Mouse (Mus musculus) retina, adult 2 months (tissue): ENCODE results near the gene Tnnc1.
A peak's percentile ranks its signal among the peaks of the same experiment; 100 is the strongest.

Experiments
- DNase-seq: peaks from one replicate; pipeline ENCODE4 v3.0.0-alpha.2; 2012; ENCODE audit warnings: low read depth, low spot score

Tnnc1 gene

GRCm38 (mm10) chr14:31184195-31184594 lies 23.9 kb upstream of the Tnnc1 start:
- DNase-seq = no peak

DNA sequence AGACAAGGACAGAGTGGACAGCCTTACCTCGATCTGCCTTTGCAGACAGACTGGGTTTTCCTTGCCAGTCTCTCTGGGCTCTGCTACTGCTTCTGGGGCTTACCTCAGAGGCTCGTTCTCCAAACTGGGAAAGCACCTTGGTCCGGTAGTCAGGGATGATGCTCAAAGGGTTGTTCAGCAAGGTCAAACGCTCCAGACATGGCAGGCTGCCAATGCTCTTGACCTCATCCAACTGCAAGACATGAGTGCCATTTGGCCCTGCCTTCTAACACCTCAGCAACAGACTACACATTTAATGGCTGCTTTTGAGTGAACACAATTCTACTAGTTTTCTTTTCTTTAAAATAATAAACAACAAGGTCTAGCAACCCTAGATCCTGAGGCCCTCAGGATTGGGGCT lies 21.5 kb upstream of the Tnnc1 start:
- DNase-seq = no peak

DNA sequence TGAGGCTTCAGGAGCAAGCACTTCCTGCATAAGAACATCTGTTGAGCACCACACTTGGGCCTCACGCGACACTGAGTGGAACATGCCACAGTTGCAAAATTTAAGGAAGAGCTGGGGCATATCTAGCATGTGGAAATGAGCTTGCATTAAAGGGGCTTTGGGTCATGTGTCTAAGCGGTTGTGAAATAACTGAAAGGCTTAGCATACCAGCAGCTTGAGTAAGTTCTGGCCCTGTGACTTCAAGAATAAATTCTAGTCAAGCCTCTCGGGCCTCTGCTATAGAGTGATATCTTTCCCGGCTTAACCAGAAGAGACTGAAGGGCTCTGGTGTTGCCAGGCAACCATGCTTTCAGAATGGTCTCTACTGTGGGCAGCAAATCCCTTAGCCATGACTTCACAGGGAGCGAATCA lies 19.3 kb upstream of the Tnnc1 start:
- DNase-seq = no peak

DNA sequence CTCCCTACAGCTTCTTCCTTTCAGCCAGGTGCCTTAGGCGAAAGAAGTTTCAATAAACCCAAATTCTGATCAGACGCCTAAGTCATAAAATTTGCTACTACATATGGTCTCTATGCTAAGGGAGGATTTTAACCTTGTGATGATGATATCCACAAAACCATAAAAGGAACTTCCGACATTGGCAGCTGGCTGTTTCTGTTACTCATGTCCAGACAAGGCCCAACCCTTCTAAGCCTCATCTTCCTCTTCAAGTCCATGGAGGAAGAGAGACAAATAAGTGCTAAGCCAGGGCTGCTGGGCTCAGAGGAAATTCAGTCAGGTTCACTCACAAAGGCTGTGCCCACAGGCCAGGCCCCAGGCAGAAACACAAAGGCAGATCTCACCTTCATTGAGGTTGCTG lies 18.8 kb upstream of the Tnnc1 start:
- no peak for DNase-seq

- no peak for DNase-seq
Observed at GRCm38 (mm10) chr14:31191936-31192335, 16.2 kb upstream of the Tnnc1 start.

DNA sequence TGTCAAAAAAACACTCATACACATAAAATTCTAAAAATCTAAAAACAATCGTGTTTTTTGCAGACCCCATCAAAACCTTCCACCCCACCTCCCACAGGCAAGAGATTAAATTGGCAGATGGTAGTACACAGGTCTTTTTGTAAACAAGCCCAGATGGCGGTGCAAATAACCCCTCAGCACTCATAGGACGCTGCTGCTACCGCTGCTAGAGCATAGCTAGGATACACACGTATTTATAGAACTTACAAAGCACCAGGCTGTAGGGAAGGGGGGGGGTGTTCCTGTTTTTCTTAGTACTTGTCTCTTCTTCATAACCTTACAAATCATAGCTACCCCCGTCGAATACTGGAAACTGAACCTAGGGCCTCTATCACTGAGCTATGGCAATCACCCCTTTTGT lies 14.3 kb upstream of the Tnnc1 start:
- DNase-seq = no peak

DNA sequence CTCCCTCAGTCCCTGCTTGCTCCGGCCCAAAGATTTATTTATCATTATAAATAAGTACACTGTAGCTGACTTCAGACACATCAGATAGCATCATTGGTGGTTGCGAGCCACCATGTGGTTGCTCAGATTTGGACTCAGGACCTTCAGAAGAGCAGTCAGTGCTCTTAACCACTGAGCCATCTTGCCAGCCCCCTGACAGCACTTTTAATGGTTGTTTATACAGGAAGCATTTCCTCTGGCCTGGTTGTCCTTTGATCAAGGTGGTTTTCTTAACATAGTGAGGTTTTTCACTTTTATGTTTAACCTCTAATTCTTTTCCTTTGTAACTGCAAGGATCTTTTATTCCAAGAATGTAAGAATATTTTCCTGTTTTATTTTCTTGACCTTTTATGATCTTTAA lies 13.7 kb upstream of the Tnnc1 start:
- DNase-seq = no peak

DNA sequence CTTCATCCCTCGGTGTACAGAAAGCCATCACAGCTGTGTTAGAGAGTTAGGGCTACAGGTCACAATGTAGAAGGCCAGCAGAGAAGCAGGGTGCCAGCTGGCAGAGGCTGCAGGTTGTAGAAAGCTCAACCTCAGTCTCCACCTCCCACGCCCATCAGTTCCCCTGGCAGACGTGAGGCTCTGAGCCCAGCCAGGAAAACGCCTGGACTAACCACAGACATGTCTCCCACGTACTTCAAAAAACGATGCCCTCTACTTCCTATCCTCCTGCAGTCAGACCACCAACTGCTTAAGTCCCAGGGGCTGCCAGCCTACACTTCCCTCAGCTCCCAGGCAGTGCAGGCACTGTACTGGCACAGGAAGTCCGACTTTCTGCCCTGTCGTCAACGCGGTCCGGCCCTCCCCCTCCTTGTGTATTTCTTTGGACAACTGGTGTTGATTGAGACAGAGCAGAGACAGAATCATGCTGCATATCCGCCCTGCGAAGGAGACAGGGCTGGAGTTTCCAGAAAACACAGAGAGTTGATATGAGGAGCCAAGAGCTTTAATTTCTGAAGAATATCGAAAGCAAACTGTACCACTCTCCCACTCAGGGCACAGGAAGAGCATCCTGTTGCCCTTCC lies 13.1 kb upstream of the Tnnc1 start:
- no peak for DNase-seq

- no peak for DNase-seq
Observed at GRCm38 (mm10) chr14:31195521-31195920, 12.6 kb upstream of the Tnnc1 start.

- no peak for DNase-seq
Observed at GRCm38 (mm10) chr14:31195968-31196367, 12.1 kb upstream of the Tnnc1 start.

- DNase-seq = no peak
Observed at GRCm38 (mm10) chr14:31197547-31198516, 10.3 kb upstream of the Tnnc1 start.

DNA sequence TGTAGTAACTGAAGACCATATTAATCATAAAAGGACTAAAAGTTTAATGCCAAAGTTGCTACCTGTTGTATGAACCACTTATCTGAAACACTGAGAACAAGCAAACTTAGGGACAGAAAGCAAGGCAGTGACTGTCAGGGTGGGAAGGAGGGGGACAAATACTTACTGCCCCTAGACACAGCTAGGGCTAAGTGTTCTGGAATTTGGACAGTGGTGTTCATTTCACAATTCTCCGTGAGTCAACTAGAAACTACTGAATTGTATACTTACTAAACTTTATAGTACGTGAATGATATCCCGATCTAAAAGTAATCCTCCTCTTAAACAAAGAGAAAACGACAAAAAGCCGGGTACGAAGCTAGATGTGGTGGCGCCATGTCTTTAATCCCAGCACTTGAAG lies 8.5 kb upstream of the Tnnc1 start:
- no peak for DNase-seq

DNA sequence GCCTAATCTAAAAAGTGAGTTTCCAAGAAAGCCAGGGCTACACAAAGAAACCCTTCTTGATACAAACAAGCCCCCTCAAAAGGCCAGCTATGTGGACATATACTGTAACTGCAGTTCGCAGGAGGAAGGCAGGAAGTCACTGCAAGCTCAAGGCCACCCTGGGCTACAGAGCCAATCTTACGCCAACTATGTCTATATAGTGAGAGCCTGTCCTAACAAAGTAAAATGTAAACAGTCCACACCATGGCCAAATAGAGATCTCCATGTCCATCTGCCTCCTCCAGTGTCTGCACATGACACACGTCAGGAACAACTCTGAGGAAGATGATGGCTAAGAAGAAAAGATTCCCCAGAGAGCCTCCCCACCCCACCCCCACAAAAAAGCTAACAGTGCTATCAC lies 8.1 kb upstream of the Tnnc1 start:
- no peak for DNase-seq

- DNase-seq = no peak
Observed at GRCm38 (mm10) chr14:31204844-31205243, 3.3 kb upstream of the Tnnc1 start.

DNA sequence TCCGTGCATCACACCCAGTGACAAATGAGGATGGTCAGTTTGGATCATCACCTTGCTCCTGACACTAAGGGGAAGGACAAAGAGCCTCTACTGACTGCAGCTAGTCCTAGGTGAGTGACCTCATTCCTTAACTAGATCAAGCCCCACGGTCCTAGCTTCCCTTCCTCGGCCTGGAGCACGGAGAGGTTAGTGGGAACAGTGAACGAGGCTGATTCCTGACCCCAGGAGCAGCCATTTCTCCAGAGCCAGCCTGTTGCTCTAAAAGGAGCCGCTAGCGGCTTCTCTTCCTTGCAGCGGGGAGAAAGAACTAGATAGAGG lies 2.9 kb upstream of the Tnnc1 start:
- DNase-seq = no peak

- DNase-seq = no peak
Observed at GRCm38 (mm10) chr14:31205562-31206467, 2.3 kb upstream of the Tnnc1 start.

DNA sequence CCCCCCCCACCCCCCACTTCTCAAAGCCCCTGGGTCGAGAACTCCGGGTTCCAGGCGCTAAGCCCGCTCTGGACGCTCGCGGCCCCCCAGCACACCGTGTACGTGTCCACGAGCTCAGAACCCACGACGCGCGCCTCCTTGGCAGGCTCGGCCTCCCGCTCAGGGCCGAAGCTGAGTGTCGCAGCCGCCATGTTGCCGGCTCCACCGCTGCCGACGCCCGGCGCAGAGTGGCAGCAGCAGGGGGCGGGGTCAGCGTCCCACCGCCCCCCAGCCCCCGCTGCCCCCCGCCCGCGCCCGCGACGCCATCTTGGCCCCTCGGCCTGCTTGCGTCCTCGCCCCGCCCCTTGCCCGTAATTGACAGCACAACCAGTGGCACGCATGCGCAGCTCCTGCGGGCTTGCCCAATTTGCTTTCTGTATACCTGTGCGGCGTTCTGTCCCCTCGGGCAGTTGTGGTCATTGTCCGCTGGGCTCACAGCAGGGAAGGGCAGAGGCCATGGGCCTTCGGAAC lies 1.6 kb upstream of the Tnnc1 start:
- DNase-seq = peak; percentile 87

DNA sequence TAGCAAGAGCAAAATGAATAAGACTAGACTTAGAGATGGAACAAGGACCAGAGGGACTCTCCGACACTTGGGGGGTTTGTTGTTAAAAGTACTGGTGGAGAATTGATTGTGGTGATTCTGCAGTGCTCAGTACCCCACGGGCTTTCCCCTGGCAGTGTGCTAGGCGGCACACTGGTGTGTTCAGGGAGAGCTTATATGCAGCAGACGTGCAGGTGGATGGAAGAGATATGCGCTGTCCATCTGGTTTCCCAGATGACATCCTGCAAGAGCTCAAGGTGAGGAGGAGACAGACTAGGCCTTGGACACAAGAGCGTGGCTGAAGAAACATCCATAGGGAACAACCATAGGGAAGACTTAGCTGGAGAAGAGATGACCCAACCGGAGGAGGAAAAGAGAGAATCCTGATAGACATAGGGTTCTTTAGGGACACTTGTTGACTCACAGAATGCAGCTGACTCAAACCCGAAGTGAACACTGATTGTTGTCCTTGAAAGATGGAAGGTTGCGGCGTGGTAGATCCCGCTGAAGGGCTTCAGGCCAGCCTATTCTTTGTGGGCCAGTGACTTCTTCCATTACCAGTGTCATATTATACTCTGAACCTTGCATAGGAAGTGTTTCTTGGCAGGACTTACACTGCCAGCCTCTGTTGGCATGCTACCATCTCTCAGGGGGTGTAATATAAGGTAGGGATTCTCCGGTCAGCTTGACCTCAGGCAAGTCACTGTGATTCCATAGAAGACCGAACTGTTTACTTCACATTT lies 862 bp upstream of the Tnnc1 start:
- no peak for DNase-seq

GRCm38 (mm10) chr14:31209133-31209557 lies 1.0 kb downstream of the Tnnc1 start:
- no peak for DNase-seq

DNA sequence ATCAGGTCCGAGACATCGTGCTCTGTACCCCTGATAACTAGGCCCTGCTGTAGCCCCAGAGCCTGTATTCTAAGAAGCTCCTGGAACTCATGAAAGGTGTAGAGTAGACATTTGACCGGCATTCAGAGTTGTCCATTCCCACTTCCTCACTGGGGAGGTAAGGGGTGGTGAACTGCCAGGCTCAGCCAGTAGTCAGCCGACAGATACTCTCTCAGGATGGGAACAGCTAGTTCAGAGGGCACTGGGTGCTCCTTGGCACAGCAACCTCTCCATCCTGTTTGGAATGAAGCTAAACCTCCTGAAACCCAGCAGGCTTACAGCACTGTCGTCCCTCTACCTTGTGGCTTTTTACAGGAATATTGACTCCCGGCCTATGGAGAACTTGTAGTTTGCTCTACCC lies 3.7 kb downstream of the Tnnc1 start:
- DNase-seq = no peak

DNA sequence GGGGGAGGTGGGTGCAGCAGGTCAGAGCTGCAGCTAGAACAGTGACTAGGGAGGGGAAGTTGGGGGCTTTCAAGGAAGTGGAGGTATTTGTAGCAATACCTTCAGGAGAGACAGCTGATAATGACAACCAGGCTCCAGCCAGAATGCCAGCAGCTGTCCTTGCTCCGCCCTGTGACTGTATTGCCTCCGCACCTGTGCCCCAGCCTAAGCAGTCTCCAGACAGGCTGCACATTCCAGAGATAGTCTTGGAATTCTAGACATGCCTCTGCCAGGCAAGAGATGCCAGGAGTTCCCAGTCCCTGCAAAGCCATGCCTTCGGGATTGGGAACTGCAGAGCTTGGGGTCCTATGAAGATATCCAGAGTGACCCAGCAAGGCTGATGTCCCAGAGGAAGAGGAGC lies 4.4 kb downstream of the Tnnc1 start:
- DNase-seq = no peak
